Comparison of ENCODE assay signal across 8 mouse cellular contexts in genomic region chr11:48859014-48859413, GRCm38 (mm10). TPM values are rescaled to one million over a fixed set of nuclear protein-coding genes. Genes with fewer than 3 reads are reported as not detected.
A peak's percentile ranks its signal among the peaks of the same experiment; 100 is the strongest.
DNase-seq lines count a peak whose midpoint lies in the region; ATAC-seq and TF ChIP-seq lines count a peak whose summit lies in the region.

No protein-coding gene starts in this region.

- 0% methylated on average over 6 of the region's 6 CpGs for whole genome bisulfite sequencing in embryonic facial prominence, embryonic 11.5 days
- 1% methylated on average over 6 of the region's 6 CpGs for WGBS in limb, embryonic 10.5 days
- under 1% methylated on average over 6 of the region's 6 CpGs for WGBS in midbrain, embryonic 11.5 days

- H3K9ac ChIP-seq in ES-E14 (ENCODE audit: insufficient read depth, low read depth, low read length, poor library complexity, severe bottlenecking) = no peak overlapping the region
- no peak overlapping the region for H3K9ac ChIP-seq in embryonic facial prominence, embryonic 11.5 days (replicated peaks; ENCODE audit: low read length)
- H3K9ac ChIP-seq in midbrain, embryonic 11.5 days (ENCODE audit: low read length) = no peak overlapping the region

- peak overlapping the region in 1 of 2 experiments; percentile 76; a peak in 1 of 4 replicates for H3K4me3 ChIP-seq in ES-E14 (ENCODE audit: insufficient read depth in 1 of 2, low read depth in 1 of 2, low read length in 2 of 2, poor library complexity in 1 of 2, severe bottlenecking in 1 of 2)
- H3K4me3 ChIP-seq in embryonic facial prominence, embryonic 11.5 days (ENCODE audit: low read depth, low read length) = no peak overlapping the region
- peak overlapping the region; percentile 67; the same call in 1 of the 2 replicates for H3K4me3 ChIP-seq in limb, embryonic 10.5 days
- no peak overlapping the region; the same call in 1 of the 2 replicates for H3K4me3 ChIP-seq in midbrain, embryonic 11.5 days (ENCODE audit: low read depth, low read length)

- DNase-seq in cerebellum, adult 18-20 months = peak; percentile 69 to 73
- DNase-seq in cerebellum, adult 11 months = no peak
- peak; percentile 62 for DNase-seq in ES-E14 (ENCODE audit: low read depth, low spot score)
- DNase-seq in embryonic facial prominence, embryonic 11.5 days (ENCODE audit: low spot score) = peak; percentile 87
- peak; percentile 59 to 65 for DNase-seq in heart, postnatal 36 days
- DNase-seq in limb, embryonic 10.5 days (ENCODE audit: low spot score) = peak; percentile 31
- peak; percentile 98 for DNase-seq in midbrain, embryonic 11.5 days (ENCODE audit: low spot score, missing footprints)
- peak; percentile 69 for DNase-seq in thymus, postnatal 14 days

- no peak overlapping the region for H3K27ac ChIP-seq in ES-E14 (ENCODE audit: insufficient read depth, low read depth, low read length, poor library complexity, severe bottlenecking)
- no peak overlapping the region for H3K27ac ChIP-seq in embryonic facial prominence, embryonic 11.5 days (replicated peaks; ENCODE audit: low read depth, low read length)
- H3K27ac ChIP-seq in limb, embryonic 10.5 days = no peak overlapping the region
- H3K27ac ChIP-seq in midbrain, embryonic 11.5 days (ENCODE audit: low read depth, low read length) = no peak overlapping the region

- peaks cover 0 to 7% of the 10 kb centered on the region in 2 experiments; a peak in 2 of 4 replicates for H3K4me1 ChIP-seq in ES-E14 (ENCODE audit: control insufficient read depth in 2 of 2, insufficient read depth in 2 of 2, low read length in 2 of 2, poor library complexity in 1 of 2)
- H3K4me1 ChIP-seq in embryonic facial prominence, embryonic 11.5 days (ENCODE audit: control insufficient read depth, insufficient read depth, low read length) = no peaks in the 10 kb centered on the region
- peaks cover 27% of the 10 kb centered on the region for H3K4me1 ChIP-seq in limb, embryonic 10.5 days
- peaks cover 6% of the 10 kb centered on the region for H3K4me1 ChIP-seq in midbrain, embryonic 11.5 days (ENCODE audit: control insufficient read depth, insufficient read depth, low read length)

- H3K27me3 ChIP-seq in embryonic facial prominence, embryonic 11.5 days (ENCODE audit: control insufficient read depth, insufficient read depth, low read length) = no peaks in the 10 kb centered on the region
- peaks cover 15% of the 10 kb centered on the region; the same call in 1 of the 2 replicates for H3K27me3 ChIP-seq in limb, embryonic 10.5 days (ENCODE audit: low read depth, poor library complexity, severe bottlenecking)
- H3K27me3 ChIP-seq in midbrain, embryonic 11.5 days (ENCODE audit: control insufficient read depth, insufficient read depth, low read length) = no peaks in the 10 kb centered on the region; the same call in none of the 2 replicates

- no peak overlapping the region for H3K4me2 ChIP-seq in embryonic facial prominence, embryonic 11.5 days (ENCODE audit: low read depth, low read length)
- H3K4me2 ChIP-seq in midbrain, embryonic 11.5 days = peak overlapping the region; percentile 45

- ATAC-seq in embryonic facial prominence, embryonic 11.5 days (replicated peaks; ENCODE audit: insufficient number of reproducible peaks, low FRiP score, low TSS enrichment, low read depth) = no peak
- no peak for ATAC-seq in midbrain, embryonic 11.5 days (ENCODE audit: low FRiP score)

- H3K36me3 ChIP-seq in ES-E14 (ENCODE audit: control insufficient read depth, insufficient read depth, low read length, poor library complexity, severe bottlenecking) = no peaks in the 10 kb centered on the region
- no peaks in the 10 kb centered on the region for H3K36me3 ChIP-seq in embryonic facial prominence, embryonic 11.5 days (replicated peaks; ENCODE audit: control insufficient read depth, insufficient read depth, low read depth, low read length)
- no peaks in the 10 kb centered on the region for H3K36me3 ChIP-seq in limb, embryonic 10.5 days
- no peaks in the 10 kb centered on the region for H3K36me3 ChIP-seq in midbrain, embryonic 11.5 days (ENCODE audit: control insufficient read depth, insufficient read depth, low read length)

- in situ Hi-C loops in ES-E14 (cut with MboI; ENCODE audit: low sequenced_read_pairs in 2 of 2, unreplicated experiment in 2 of 2) = loop anchor here in 1 of 2 experiments (5.0 to 25.0 kb wide), 2 partner anchors 72 to 403 kb away; no protein-coding TSS in a partner anchor

- intact Hi-C loops in heart, postnatal 36 days (cut with DNase I) = loop anchor here (1.0 kb wide), 1 partner anchor 69 kb away; no protein-coding TSS in a partner anchor

- H3K9me3 ChIP-seq in ES-E14 (ENCODE audit: control insufficient read depth, insufficient read depth, low read depth, low read length) = no peaks in the 10 kb centered on the region
- no peaks in the 10 kb centered on the region for H3K9me3 ChIP-seq in embryonic facial prominence, embryonic 11.5 days (replicated peaks; ENCODE audit: control insufficient read depth, low read length)
- H3K9me3 ChIP-seq in limb, embryonic 10.5 days (replicated peaks) = no peaks in the 10 kb centered on the region
- no peaks in the 10 kb centered on the region for H3K9me3 ChIP-seq in midbrain, embryonic 11.5 days (ENCODE audit: control insufficient read depth, low read length)

TF ChIP-seq in ES-E14, 5 proteins besides CTCF, POLR2A, EP300 and RAD21:
- TF ChIP-seq ZNF384 (IDR thresholded peaks at IDR 0.05; ENCODE audit: low read depth, low read length) (no peak), CHD2 (IDR thresholded peaks at IDR 0.05; ENCODE audit: low read depth, low read length) (no peak), MAFK (IDR thresholded peaks at IDR 0.05; ENCODE audit: insufficient read depth, low read depth, low read length) (0 out of 2 replicates have a peak, but pooled peaks have one; percentile 15), HCFC1 (IDR thresholded peaks at IDR 0.05; ENCODE audit: borderline replicate concordance, insufficient read depth, low read length) (no peak), ZC3H11A (IDR thresholded peaks at IDR 0.05; ENCODE audit: borderline replicate concordance, low read depth, low read length) (peak; percentile 82)

RNA-seq across cellular contexts. Expression of gene Irgm1, which starts 12.5 kb away (rescaled TPM):
- total RNA-seq in ES-E14 (2012; rRNA removed) = 3.3 and 5.7 TPM in 2 replicates
- polyA plus RNA-seq in embryonic facial prominence, embryonic 11.5 days (2014; fragmentation: Nextera tagmentation; extraction: Ambion mirVana) = 2.0 and 2.8 TPM in 2 replicates
- 10 to 100 TPM; 12.5 to 13.5 TPM for total RNA-seq in heart, postnatal 36 days (2021)
- 1.0 and 1.4 TPM in 2 replicates for polyA plus RNA-seq in limb, embryonic 10.5 days (2016; fragmentation: Nextera tagmentation; extraction: Ambion mirVana)
- polyA plus RNA-seq in midbrain, embryonic 11.5 days (2014; fragmentation: Nextera tagmentation; extraction: Ambion mirVana) = 2.2 and 2.3 TPM in 2 replicates

RNA-seq across cellular contexts. Expression of gene Gm12184, which starts 32.6 kb away (rescaled TPM):
- 11.4 and 12.2 TPM in 2 replicates for total RNA-seq in ES-E14 (2012; rRNA removed)
- 7.7 and 14.0 TPM in 2 replicates for polyA plus RNA-seq in embryonic facial prominence, embryonic 11.5 days (2014; fragmentation: Nextera tagmentation; extraction: Ambion mirVana)
- 1 to 10 TPM; 3.5 to 3.9 TPM for total RNA-seq in heart, postnatal 36 days (2021)
- 2.9 and 5.1 TPM in 2 replicates for polyA plus RNA-seq in limb, embryonic 10.5 days (2016; fragmentation: Nextera tagmentation; extraction: Ambion mirVana)
- 7.4 and 11.5 TPM in 2 replicates for polyA plus RNA-seq in midbrain, embryonic 11.5 days (2014; fragmentation: Nextera tagmentation; extraction: Ambion mirVana)

RNA-seq across cellular contexts. Expression of gene Trim7, which starts 33.1 kb away (rescaled TPM):
- 5.9 and 6.1 TPM in 2 replicates for total RNA-seq in ES-E14 (2012; rRNA removed)
- polyA plus RNA-seq in embryonic facial prominence, embryonic 11.5 days (2014; fragmentation: Nextera tagmentation; extraction: Ambion mirVana) = 0.27 and 0.33 TPM in 2 replicates
- 10 to 100 TPM; 17.8 to 26.2 TPM for total RNA-seq in heart, postnatal 36 days (2021)
- 0.70 TPM in 1 of 2 replicates, not detected in the other for polyA plus RNA-seq in limb, embryonic 10.5 days (2016; fragmentation: Nextera tagmentation; extraction: Ambion mirVana)
- polyA plus RNA-seq in midbrain, embryonic 11.5 days (2014; fragmentation: Nextera tagmentation; extraction: Ambion mirVana) = 0.40 and 0.73 TPM in 2 replicates

RNA-seq across cellular contexts. Expression of gene Trim41, which starts 41.9 kb away (rescaled TPM):
- 47.8 and 52.8 TPM in 2 replicates for total RNA-seq in ES-E14 (2012; rRNA removed)
- polyA plus RNA-seq in embryonic facial prominence, embryonic 11.5 days (2014; fragmentation: Nextera tagmentation; extraction: Ambion mirVana) = 3.2 and 3.8 TPM in 2 replicates
- 10 to 100 TPM; 21.0 to 22.7 TPM for total RNA-seq in heart, postnatal 36 days (2021)
- polyA plus RNA-seq in limb, embryonic 10.5 days (2016; fragmentation: Nextera tagmentation; extraction: Ambion mirVana) = 4.2 and 6.1 TPM in 2 replicates
- polyA plus RNA-seq in midbrain, embryonic 11.5 days (2014; fragmentation: Nextera tagmentation; extraction: Ambion mirVana) = 3.6 and 3.9 TPM in 2 replicates

RNA-seq across cellular contexts. Expression of gene Gm5431, which starts 43.0 kb away (rescaled TPM):
- total RNA-seq in ES-E14 (2012; rRNA removed) = not detected in 2 replicates
- polyA plus RNA-seq in embryonic facial prominence, embryonic 11.5 days (2014; fragmentation: Nextera tagmentation; extraction: Ambion mirVana) = 0.11 and 0.26 TPM in 2 replicates
- total RNA-seq in heart, postnatal 36 days (2021) = 1 to 10 TPM in 1 of 2 experiments, under 1 TPM in 1; 0.86 to 3.0 TPM
- not detected in 2 replicates for polyA plus RNA-seq in limb, embryonic 10.5 days (2016; fragmentation: Nextera tagmentation; extraction: Ambion mirVana)
- 0.10 and 0.21 TPM in 2 replicates for polyA plus RNA-seq in midbrain, embryonic 11.5 days (2014; fragmentation: Nextera tagmentation; extraction: Ambion mirVana)
